Mouse (Mus musculus) natural killer cell, adult 2 months (primary cell): Measurements from ENCODE around the gene Dctn3.
A peak's percentile ranks its signal among the peaks of the same experiment; 100 is the strongest.
"Not testable (repeated sequence)": the region's sequence is repeated elsewhere in the genome, so short reads cannot be mapped to it uniquely, and the experiment has no call there.

ENCODE experiments used
- DNase-seq, 2 experiments: peaks; one replicate each; pipeline ENCODE4 v3.0.0; 2022; ENCODE audit warnings: low spot score in 2 of 2

Dctn3 gene

GRCm38 (mm10) chr4:41722918-41723351 lies at the start of gene Dctn3:
Gene Dctn3 (minus strand): TSS chr4:41723170.
- peak; percentile 86 to 88 for DNase-seq

GRCm38 (mm10) chr4:41767301-41767700 lies 44.3 kb upstream of the Dctn3 start:
- DNase-seq, result not testable (repeated sequence)

GRCm38 (mm10) chr4:41763176-41763575 lies 40.2 kb upstream of the Dctn3 start:
- not testable (repeated sequence) for DNase-seq

- DNase-seq, result not testable (repeated sequence)
Observed at GRCm38 (mm10) chr4:41762688-41763114, 39.7 kb upstream of the Dctn3 start.

- DNase-seq, result no peak
Observed at GRCm38 (mm10) chr4:41762099-41762687, 39.2 kb upstream of the Dctn3 start.

GRCm38 (mm10) chr4:41761680-41762079 lies 38.7 kb upstream of the Dctn3 start:
- no peak for DNase-seq

- no peak for DNase-seq
Observed at GRCm38 (mm10) chr4:41760911-41761310, 37.9 kb upstream of the Dctn3 start.

- DNase-seq, result peak in 1 of 2 experiments; percentile 38
Observed at GRCm38 (mm10) chr4:41760288-41760721, 37.3 kb upstream of the Dctn3 start.

GRCm38 (mm10) chr4:41759656-41760287 lies 36.8 kb upstream of the Dctn3 start:
- DNase-seq, result no peak

GRCm38 (mm10) chr4:41759206-41759605 lies 36.2 kb upstream of the Dctn3 start:
- no peak for DNase-seq

GRCm38 (mm10) chr4:41758701-41759100 lies 35.7 kb upstream of the Dctn3 start:
- DNase-seq, result no peak

- DNase-seq, result no peak
Observed at GRCm38 (mm10) chr4:41758021-41758420, 35.1 kb upstream of the Dctn3 start.

GRCm38 (mm10) chr4:41757321-41757720 lies 34.4 kb upstream of the Dctn3 start:
- no peak for DNase-seq

- DNase-seq, result no peak
Observed at GRCm38 (mm10) chr4:41756440-41756839, 33.5 kb upstream of the Dctn3 start.

GRCm38 (mm10) chr4:41755338-41756305 lies 32.7 kb upstream of the Dctn3 start, which contains the start of gene Sigmar1:
Gene Sigmar1 (minus strand): TSS chr4:41756157.
- DNase-seq, result peak; percentile 85 to 91

- DNase-seq, result no peak
Observed at GRCm38 (mm10) chr4:41754797-41755337, 31.9 kb upstream of the Dctn3 start, which contains the start of gene Galt. Gene Galt (plus strand): TSS chr4:41755228.

GRCm38 (mm10) chr4:41745021-41745420 lies 22.1 kb upstream of the Dctn3 start:
- no peak for DNase-seq

- DNase-seq, result no peak
Observed at GRCm38 (mm10) chr4:41744131-41744530, 21.2 kb upstream of the Dctn3 start.

- DNase-seq, result peak; percentile 89 to 92
Observed at GRCm38 (mm10) chr4:41741158-41741560, 18.2 kb upstream of the Dctn3 start.

- peak in 1 of 2 experiments; percentile 22 for DNase-seq
Observed at GRCm38 (mm10) chr4:41740380-41741157, 17.6 kb upstream of the Dctn3 start.

- DNase-seq, result no peak
Observed at GRCm38 (mm10) chr4:41739260-41739659, 16.3 kb upstream of the Dctn3 start.
